8 mouse cellular contexts compared by ENCODE assay signal in the genomic region with DNA sequence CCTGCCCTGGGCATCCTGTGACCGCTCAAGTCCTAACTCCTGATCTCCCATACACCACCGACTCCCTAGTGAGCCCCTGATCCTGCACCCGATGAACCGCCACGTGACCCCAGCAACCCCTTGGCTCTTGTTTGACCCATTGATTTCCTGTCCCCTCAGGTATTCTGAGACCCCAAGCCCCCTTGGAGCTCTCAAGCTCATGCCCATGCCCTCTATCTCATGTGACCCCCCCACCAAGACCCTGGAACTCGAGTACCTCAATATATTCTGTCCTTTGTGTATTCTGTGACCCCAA. TPM values are rescaled to one million over a fixed set of nuclear protein-coding genes. Genes with fewer than 3 reads are reported as not detected.
DNase-seq lines count a peak whose midpoint lies in the region; ATAC-seq and TF ChIP-seq lines count a peak whose summit lies in the region.

No protein-coding gene starts in this region.

- H3K27me3 ChIP-seq in heart, embryonic 16.5 days (ENCODE audit: control insufficient read depth, insufficient read depth, low read length): no peaks in the 10 kb centered on the region
- H3K27me3 ChIP-seq in forebrain, embryonic 14.5 days (replicated peaks; ENCODE audit: control insufficient read depth, insufficient read depth, low read length): peaks cover 4% of the 10 kb centered on the region; the same call in 1 of the 2 replicates
- peaks cover 12% of the 10 kb centered on the region for H3K27me3 ChIP-seq in liver, embryonic 16.5 days (ENCODE audit: control insufficient read depth, insufficient read depth, low read depth, low read length)

- 26% methylated on average over 6 of the region's 6 CpGs for WGBS in heart, embryonic 16.5 days
- 30% methylated on average over 6 of the region's 6 CpGs for WGBS in forebrain, embryonic 14.5 days
- 12% methylated on average over 6 of the region's 6 CpGs for WGBS in liver, embryonic 16.5 days (ENCODE audit: insufficient replicate concordance)

- DNase-seq in heart, adult 11 months: no peak
- no peak for DNase-seq in ES-E14 (ENCODE audit: low read depth, low spot score)
- DNase-seq in forebrain, embryonic 14.5 days (ENCODE audit: low spot score): no peak
- DNase-seq in adipocyte (ENCODE audit: low spot score): no peak
- no peak for DNase-seq in right cerebral cortex, postnatal 36 days (ENCODE audit: low spot score in 2 of 2)

- peak overlapping the region; percentile 96 for H3K27ac ChIP-seq in heart, embryonic 16.5 days (ENCODE audit: low read length)
- peak overlapping the region; percentile 88; the same call in 1 of the 2 replicates for H3K27ac ChIP-seq in ES-E14 (ENCODE audit: insufficient read depth, low read depth, low read length, poor library complexity, severe bottlenecking)
- H3K27ac ChIP-seq in forebrain, embryonic 14.5 days (ENCODE audit: low read depth, low read length): peak overlapping the region; percentile 44; the same call in 1 of the 2 replicates
- peak overlapping the region; percentile 65; the same call in 1 of the 2 replicates for H3K27ac ChIP-seq in liver, embryonic 16.5 days (ENCODE audit: low read length)

- H3K4me3 ChIP-seq in heart, embryonic 16.5 days (ENCODE audit: low read length): peak overlapping the region; percentile 74
- peak overlapping the region; percentile 78 to 99 for H3K4me3 ChIP-seq in ES-E14 (ENCODE audit: insufficient read depth in 1 of 2, low read depth in 1 of 2, low read length in 2 of 2, poor library complexity in 1 of 2, severe bottlenecking in 1 of 2)
- H3K4me3 ChIP-seq in forebrain, embryonic 14.5 days (ENCODE audit: low read depth, low read length): peak overlapping the region; percentile 77
- peak overlapping the region; percentile 76 for H3K4me3 ChIP-seq in liver, embryonic 16.5 days (ENCODE audit: low read depth, low read length)

- in situ Hi-C loops in ES-E14 (cut with MboI; ENCODE audit: low sequenced_read_pairs in 2 of 2, unreplicated experiment in 2 of 2): no loop called here

- H3K9me3 ChIP-seq in heart, embryonic 16.5 days (replicated peaks; ENCODE audit: control insufficient read depth, low read length): no peaks in the 10 kb centered on the region
- H3K9me3 ChIP-seq in ES-E14 (ENCODE audit: control insufficient read depth, insufficient read depth, low read depth, low read length): no peaks in the 10 kb centered on the region
- H3K9me3 ChIP-seq in forebrain, embryonic 14.5 days (replicated peaks; ENCODE audit: control insufficient read depth, low read length): no peaks in the 10 kb centered on the region
- H3K9me3 ChIP-seq in liver, embryonic 16.5 days (replicated peaks; ENCODE audit: control insufficient read depth, low read length): no peaks in the 10 kb centered on the region

- peaks cover 17% of the 10 kb centered on the region for H3K4me1 ChIP-seq in heart, embryonic 16.5 days (ENCODE audit: control insufficient read depth, insufficient read depth, low read length)
- H3K4me1 ChIP-seq in ES-E14 (ENCODE audit: control insufficient read depth in 2 of 2, insufficient read depth in 2 of 2, low read length in 2 of 2, poor library complexity in 1 of 2): peaks cover 0 to 29% of the 10 kb centered on the region in 2 experiments; a peak in 2 of 4 replicates
- H3K4me1 ChIP-seq in forebrain, embryonic 14.5 days (ENCODE audit: control insufficient read depth, insufficient read depth, low read length): peaks cover 34% of the 10 kb centered on the region
- peaks cover 58% of the 10 kb centered on the region for H3K4me1 ChIP-seq in liver, embryonic 16.5 days (ENCODE audit: control insufficient read depth, low read depth, low read length)

- H3K4me2 ChIP-seq in heart, embryonic 16.5 days (ENCODE audit: low read depth, low read length): peak overlapping the region; percentile 99
- peak overlapping the region; percentile 85 for H3K4me2 ChIP-seq in forebrain, embryonic 14.5 days (ENCODE audit: low read length)
- H3K4me2 ChIP-seq in liver, embryonic 16.5 days (ENCODE audit: low read depth, low read length): peak overlapping the region; percentile 93

- ATAC-seq in heart, embryonic 16.5 days (replicated peaks; ENCODE audit: extremely low read depth, insufficient read depth, low FRiP score): no peak
- no peak for ATAC-seq in forebrain, embryonic 14.5 days
- no peak for ATAC-seq in liver, embryonic 16.5 days (ENCODE audit: low read depth)
- ATAC-seq in inflammation-experienced regulatory T-cells, adult 6 months: no peak

- peaks cover 3% of the 10 kb centered on the region; the same call in 1 of the 2 replicates for H3K36me3 ChIP-seq in heart, embryonic 16.5 days (ENCODE audit: control insufficient read depth, insufficient read depth)
- no peaks in the 10 kb centered on the region for H3K36me3 ChIP-seq in ES-E14 (ENCODE audit: control insufficient read depth, insufficient read depth, low read length, poor library complexity, severe bottlenecking)
- peaks cover 4% of the 10 kb centered on the region; the same call in 1 of the 2 replicates for H3K36me3 ChIP-seq in forebrain, embryonic 14.5 days (ENCODE audit: control insufficient read depth, insufficient read depth, low read length)
- no peaks in the 10 kb centered on the region for H3K36me3 ChIP-seq in liver, embryonic 16.5 days (ENCODE audit: control insufficient read depth, insufficient read depth)

- peak overlapping the region; percentile 85 for H3K9ac ChIP-seq in heart, embryonic 16.5 days (ENCODE audit: low read length)
- peak overlapping the region; percentile 99 for H3K9ac ChIP-seq in ES-E14 (ENCODE audit: insufficient read depth, low read depth, low read length, poor library complexity, severe bottlenecking)
- peak overlapping the region; percentile 92 for H3K9ac ChIP-seq in forebrain, embryonic 14.5 days (ENCODE audit: low read length)
- H3K9ac ChIP-seq in liver, embryonic 16.5 days (ENCODE audit: low read depth, low read length): peak overlapping the region; percentile 81

TF ChIP-seq in ES-E14, 5 proteins besides CTCF, POLR2A, EP300 and RAD21:
- no peak for TF ChIP-seq ZNF384 (IDR thresholded peaks at IDR 0.05; ENCODE audit: low read depth, low read length)
- no peak for TF ChIP-seq MAFK (IDR thresholded peaks at IDR 0.05; ENCODE audit: insufficient read depth, low read depth, low read length)
- no peak for TF ChIP-seq ZC3H11A (IDR thresholded peaks at IDR 0.05; ENCODE audit: borderline replicate concordance, low read depth, low read length)
- no peak for TF ChIP-seq CHD2 (IDR thresholded peaks at IDR 0.05; ENCODE audit: low read depth, low read length)
- no peak for TF ChIP-seq HCFC1 (IDR thresholded peaks at IDR 0.05; ENCODE audit: borderline replicate concordance, insufficient read depth, low read length)

RNA-seq across cellular contexts. Expression of a gene that starts 1.1 kb away (rescaled TPM):
- 68.4 and 69.5 TPM in 2 replicates for polyA plus RNA-seq in heart, embryonic 16.5 days (2015; fragmentation: Nextera tagmentation; extraction: Ambion mirVana)
- 85.5 and 142 TPM in 2 replicates for total RNA-seq in ES-E14 (2012; rRNA removed)
- 135 and 147 TPM in 2 replicates for polyA plus RNA-seq in forebrain, embryonic 14.5 days (2014; fragmentation: Nextera tagmentation; extraction: Ambion mirVana)
- polyA plus RNA-seq in liver, embryonic 16.5 days (2015; fragmentation: Nextera tagmentation; extraction: Ambion mirVana): 25.1 and 32.3 TPM in 2 replicates
- polyA plus RNA-seq in inflammation-experienced regulatory T-cells, adult 6 months (2017; shearing (Covaris generic)): 10 to 100 TPM in 2 of 3 experiments, 1 to 10 TPM in 1; 2.6 to 16.2 (median 14.7) TPM

RNA-seq across cellular contexts. Expression of a gene that starts 8.4 kb away (rescaled TPM):
- 1.8 and 2.3 TPM in 2 replicates for polyA plus RNA-seq in heart, embryonic 16.5 days (2015; fragmentation: Nextera tagmentation; extraction: Ambion mirVana)
- 0.13 TPM in 1 of 2 replicates, not detected in the other for total RNA-seq in ES-E14 (2012; rRNA removed)
- polyA plus RNA-seq in forebrain, embryonic 14.5 days (2014; fragmentation: Nextera tagmentation; extraction: Ambion mirVana): 0.89 and 1.9 TPM in 2 replicates
- polyA plus RNA-seq in liver, embryonic 16.5 days (2015; fragmentation: Nextera tagmentation; extraction: Ambion mirVana): 7.5 and 9.0 TPM in 2 replicates
- 1 to 10 TPM in 1 of 3 experiments, under 1 TPM in 2; 0.47 to 3.8 (median 0.71) TPM for polyA plus RNA-seq in inflammation-experienced regulatory T-cells, adult 6 months (2017; shearing (Covaris generic))

RNA-seq across cellular contexts. Expression of a gene that starts 13.4 kb away (rescaled TPM):
- 111 and 117 TPM in 2 replicates for polyA plus RNA-seq in heart, embryonic 16.5 days (2015; fragmentation: Nextera tagmentation; extraction: Ambion mirVana)
- total RNA-seq in ES-E14 (2012; rRNA removed): 161 and 250 TPM in 2 replicates
- polyA plus RNA-seq in forebrain, embryonic 14.5 days (2014; fragmentation: Nextera tagmentation; extraction: Ambion mirVana): 59.0 and 75.1 TPM in 2 replicates
- polyA plus RNA-seq in liver, embryonic 16.5 days (2015; fragmentation: Nextera tagmentation; extraction: Ambion mirVana): 35.0 and 38.0 TPM in 2 replicates
- polyA plus RNA-seq in inflammation-experienced regulatory T-cells, adult 6 months (2017; shearing (Covaris generic)): 10 to 100 TPM; 27.6 to 32.6 (median 31.7) TPM

RNA-seq across cellular contexts. Expression of a gene that starts 24.7 kb away (rescaled TPM):
- polyA plus RNA-seq in heart, embryonic 16.5 days (2015; fragmentation: Nextera tagmentation; extraction: Ambion mirVana): 1.2 and 1.6 TPM in 2 replicates
- 7.0 and 18.8 TPM in 2 replicates for total RNA-seq in ES-E14 (2012; rRNA removed)
- 0.16 and 0.20 TPM in 2 replicates for polyA plus RNA-seq in forebrain, embryonic 14.5 days (2014; fragmentation: Nextera tagmentation; extraction: Ambion mirVana)
- polyA plus RNA-seq in liver, embryonic 16.5 days (2015; fragmentation: Nextera tagmentation; extraction: Ambion mirVana): 2.7 and 3.1 TPM in 2 replicates
- not detected for polyA plus RNA-seq in inflammation-experienced regulatory T-cells, adult 6 months (2017; shearing (Covaris generic))

RNA-seq across cellular contexts. Expression of a gene that starts 52.6 kb away (rescaled TPM):
- 35.5 and 36.7 TPM in 2 replicates for polyA plus RNA-seq in heart, embryonic 16.5 days (2015; fragmentation: Nextera tagmentation; extraction: Ambion mirVana)
- 15.5 and 21.4 TPM in 2 replicates for total RNA-seq in ES-E14 (2012; rRNA removed)
- 85.7 and 101 TPM in 2 replicates for polyA plus RNA-seq in forebrain, embryonic 14.5 days (2014; fragmentation: Nextera tagmentation; extraction: Ambion mirVana)
- 18.9 and 20.5 TPM in 2 replicates for polyA plus RNA-seq in liver, embryonic 16.5 days (2015; fragmentation: Nextera tagmentation; extraction: Ambion mirVana)
- polyA plus RNA-seq in inflammation-experienced regulatory T-cells, adult 6 months (2017; shearing (Covaris generic)): 1 to 10 TPM; 3.8 to 6.4 (median 4.8) TPM

Comparison
In these comparisons a context has a peak if more than half of its experiments do, and no peak if none do; other contexts are left out.
1. H3K27ac ChIP-seq: peak in every context shown above with its lines; median percentile 96 in heart, embryonic 16.5 days; 88 in ES-E14; 65 in liver, embryonic 16.5 days; 44 in forebrain, embryonic 14.5 days.